Mouse (Mus musculus) thymus, adult 2 months (tissue): Measurements from ENCODE around the gene Hspb9. TPM values are rescaled to one million over a fixed set of nuclear protein-coding genes. Genes with fewer than 3 reads are reported as not detected.

Experiments
- DNase-seq: peaks from one replicate; pipeline ENCODE4 v3.0.0; 2021
- H3K27ac ChIP-seq: fragments of 200-500 bp; 2 replicates; pipeline ENCODE4 v1.5.1; 2012; ENCODE audit warnings: low read length, control low read depth; ENCODE audit not compliant: control insufficient read depth, insufficient read depth
- H3K27me3 ChIP-seq: fragments of 200-500 bp; 2 replicates; pipeline ENCODE4 v1.6.1; 2012; ENCODE audit warnings: mild to moderate bottlenecking, low read length, moderate library complexity, mixed read lengths; ENCODE audit not compliant: control insufficient read depth, insufficient read depth
- H3K36me3 ChIP-seq: fragments of 200-500 bp; 2 replicates; pipeline ENCODE4 v1.6.1; 2012; ENCODE audit warnings: mild to moderate bottlenecking, low read length, moderate library complexity; ENCODE audit not compliant: control insufficient read depth, insufficient read depth
- H3K4me1 ChIP-seq: fragments of 200-500 bp; replicated peaks from 2 replicates; pipeline ENCODE4 v1.6.1; 2012; ENCODE audit warnings: low read length; ENCODE audit not compliant: control insufficient read depth, insufficient read depth
- H3K4me3 ChIP-seq: fragments of 200-500 bp; 2 replicates; pipeline ENCODE4 v1.5.1; 2012; ENCODE audit warnings: mild to moderate bottlenecking, low read length, control low read depth, moderate library complexity; ENCODE audit not compliant: control insufficient read depth, insufficient read depth
- CTCF ChIP-seq: fragments of 200-500 bp; IDR thresholded peaks from 2 replicates; pipeline ENCODE4 v1.5.1; 2012; ENCODE audit warnings: mild to moderate bottlenecking, control low read depth, low read length, moderate library complexity, borderline replicate concordance; ENCODE audit not compliant: control insufficient read depth, poor library complexity, insufficient read depth; ENCODE audit errors: extremely low read depth
- POLR2A ChIP-seq: fragments of 200-500 bp; IDR thresholded peaks from 2 replicates; pipeline ENCODE4 v1.6.1; 2012; ENCODE audit warnings: mild to moderate bottlenecking, low read length, control low read depth, moderate library complexity; ENCODE audit not compliant: control insufficient read depth, poor library complexity, insufficient read depth; ENCODE audit errors: extremely low read depth
- WGBS: fragments of 180-500 bp; shearing (Covaris S2); methylation state at CpG from one replicate; pipeline ENCODE4 v1.1.7; 2018; 5-methylcytosine and 5-hydroxymethylcytosine counted together
- polyA plus RNA-seq: library from polyadenylated mRNA; depleted of rRNA; stranded (reverse); fragments of >200 nt; gene quantifications from 2 replicates; pipeline ENCODE4 v1.2.3, GENCODE M21; 2012; rRNA removed

The Hspb9 gene
- polyA plus RNA-seq, 1 experiment, result 0.24 TPM

DNA sequence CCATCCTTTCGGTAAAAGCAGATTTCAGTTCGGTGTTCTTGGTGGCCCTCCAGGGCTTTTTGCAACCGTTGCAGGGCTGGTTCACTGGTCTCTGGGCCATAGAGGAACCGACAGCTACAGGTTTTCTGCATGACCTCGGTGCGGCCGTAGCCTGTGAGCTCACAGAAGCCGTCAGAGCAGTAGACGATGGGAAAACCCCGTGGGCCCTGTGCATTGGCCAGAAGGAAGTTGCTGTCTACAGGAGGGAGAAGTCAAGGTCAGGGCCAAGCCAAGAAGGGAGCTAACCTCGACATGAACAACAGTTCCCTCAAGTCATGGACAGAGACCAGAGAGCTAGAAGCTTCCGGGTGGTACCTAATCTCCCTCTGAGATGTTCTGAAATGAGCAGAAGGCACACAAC, 43.9 kb downstream of the Hspb9 start:
- H3K27ac ChIP-seq, result no peak overlapping the region
- H3K36me3 ChIP-seq, result no peaks in the 10 kb centered on the region
- DNase-seq, result no peak
- H3K4me1 ChIP-seq, result peaks cover 29% of the 10 kb centered on the region
- TF ChIP-seq CTCF (no peak), POLR2A (no peak)
- 48% methylated on average over 12 of the region's 12 CpGs for WGBS
- H3K27me3 ChIP-seq, result no peaks in the 10 kb centered on the region
- no peak overlapping the region for H3K4me3 ChIP-seq

DNA sequence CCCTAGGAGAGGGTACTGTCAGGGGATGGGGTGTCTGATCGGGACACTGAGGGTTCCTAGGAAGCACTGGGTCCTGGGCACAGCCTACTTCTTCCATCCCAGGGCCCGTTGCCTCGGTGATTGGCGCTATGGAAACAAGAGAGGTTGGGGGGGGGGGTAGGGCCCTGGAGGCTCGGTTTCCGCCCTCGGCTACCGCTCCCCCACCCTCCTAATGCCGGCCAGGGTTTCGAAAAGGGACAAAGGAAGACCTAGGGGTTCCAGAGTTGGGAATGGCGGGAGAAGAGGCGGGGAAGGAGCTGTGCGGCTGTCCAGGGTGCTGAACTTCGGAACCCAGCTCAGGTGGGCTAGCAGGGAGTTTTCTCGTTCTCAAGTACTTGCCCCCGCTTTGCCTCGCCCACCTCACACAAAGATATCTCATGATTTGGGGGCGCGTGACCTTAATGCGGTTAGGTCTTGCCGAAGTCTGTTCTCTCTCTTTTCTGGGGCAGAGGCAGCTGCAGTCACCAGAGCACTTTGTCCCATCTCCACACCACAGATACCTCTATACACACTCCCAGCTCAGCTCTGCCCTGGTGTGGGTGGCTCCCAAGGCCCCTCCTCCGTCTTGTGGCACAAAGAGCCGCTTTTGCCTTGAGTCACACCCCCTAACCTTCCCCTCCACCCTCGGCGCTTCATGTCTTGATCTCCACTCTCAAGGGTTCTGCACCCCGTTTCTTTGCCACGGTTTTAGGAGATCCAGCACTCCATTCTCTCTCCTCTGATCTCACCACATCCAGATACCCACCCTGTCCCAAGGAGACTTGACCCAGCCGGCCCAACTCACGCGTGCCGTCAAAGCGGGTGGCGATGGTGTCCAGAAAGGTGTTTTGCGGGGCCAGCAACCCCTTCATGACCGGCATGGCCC, 45.3 kb downstream of the Hspb9 start:
- 5% methylated on average over 35 of the region's 35 CpGs for WGBS
- peak; percentile 57 for DNase-seq
- H3K4me3 ChIP-seq, result peak overlapping the region; percentile 40

DNA sequence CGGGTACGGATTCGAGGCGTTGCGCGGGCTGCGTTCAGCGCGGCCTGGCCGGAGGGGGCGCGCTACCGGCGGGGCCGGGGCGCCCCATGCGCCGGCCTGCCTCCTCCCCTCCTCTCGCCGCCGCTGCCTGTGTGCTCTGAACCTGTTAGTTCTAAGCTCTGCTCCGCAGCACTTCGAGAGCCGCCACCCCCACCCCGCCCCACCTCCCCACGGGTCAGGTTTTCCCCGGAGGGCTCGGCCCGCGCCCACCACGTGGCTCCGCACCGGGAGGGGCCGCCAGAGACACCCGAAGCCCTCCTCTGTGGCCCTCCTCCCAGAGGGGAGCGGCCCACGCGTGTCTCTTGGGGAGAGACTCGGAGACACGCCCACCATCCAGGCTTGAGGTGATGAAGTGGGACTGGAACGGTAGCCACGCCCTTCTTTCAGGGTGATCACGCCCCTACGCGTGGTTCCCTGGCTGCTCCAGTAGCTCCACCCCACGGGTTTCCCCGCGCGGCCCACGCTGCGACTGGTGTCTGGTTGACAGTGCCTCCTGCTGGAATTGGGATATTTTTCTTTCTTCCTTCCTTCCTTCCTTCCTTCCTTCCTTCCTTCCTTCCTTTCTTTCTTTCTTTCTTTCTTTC, 46.1 kb downstream of the Hspb9 start, which contains the start of gene Kcnh4:
TSS of gene Kcnh4 (minus strand) at position 332 of the 623 bp plus-strand sequence.
- Histone ChIP-seq H3K27ac (no peak within 1 kb of the TSS), H3K4me1 (peaks cover 19% of the 10 kb centered on the region), H3K36me3 (no peaks in the 10 kb centered on the region), H3K27me3 (no peaks in the 10 kb centered on the region), H3K4me3 (peak within 1 kb of the TSS; percentile 40)
- peak; percentile 74 for DNase-seq
- TF ChIP-seq CTCF, result no peak; the same call in 1 of the 2 replicates
- TF ChIP-seq POLR2A, result no peak
- WGBS, result under 1% methylated on average over 50 of the region's 51 CpGs

More for the DNA sequence above, 45.3 kb downstream of the Hspb9 start:
- H3K36me3 ChIP-seq, result no peaks in the 10 kb centered on the region
- H3K27me3 ChIP-seq, result no peaks in the 10 kb centered on the region
- H3K27ac ChIP-seq, result no peak overlapping the region
- H3K4me1 ChIP-seq, result peaks cover 25% of the 10 kb centered on the region
- TF ChIP-seq CTCF (peak; percentile 43; the same call in 1 of the 2 replicates), POLR2A (no peak)

DNA sequence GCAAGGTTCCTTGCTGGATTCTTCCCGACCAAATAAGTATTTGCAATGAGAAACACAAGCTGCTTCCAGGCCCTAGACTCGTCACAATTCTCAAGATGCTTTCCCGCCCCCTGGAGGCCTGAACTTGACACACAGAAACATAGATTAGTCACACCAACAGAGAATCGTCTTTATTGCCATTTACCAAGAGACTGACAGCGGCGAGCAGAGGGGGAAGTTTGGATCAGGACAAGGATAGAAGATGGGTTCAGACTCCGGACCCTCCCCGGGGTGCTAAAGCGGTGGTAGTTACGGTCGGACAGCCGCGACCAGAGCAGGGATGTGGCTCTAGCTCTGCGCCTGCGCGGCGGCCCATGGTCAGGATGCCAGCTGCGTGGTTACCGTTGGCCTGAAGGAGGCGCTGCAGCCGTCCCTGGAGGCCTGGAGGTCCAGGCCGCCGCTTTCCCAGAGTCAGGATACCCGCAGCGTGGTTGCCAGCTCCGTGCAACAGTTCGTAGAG, 47.9 kb downstream of the Hspb9 start:
- H3K27ac ChIP-seq, result no peak overlapping the region
- H3K4me3 ChIP-seq, result peak overlapping the region; percentile 48
- peaks cover 19% of the 10 kb centered on the region for H3K4me1 ChIP-seq
- TF ChIP-seq CTCF (peak; percentile 95), POLR2A (no peak)
- no peaks in the 10 kb centered on the region for H3K36me3 ChIP-seq
- WGBS, result 1% methylated on average over 27 of the region's 27 CpGs
- peak; percentile 75 for DNase-seq
- no peaks in the 10 kb centered on the region for H3K27me3 ChIP-seq

DNA sequence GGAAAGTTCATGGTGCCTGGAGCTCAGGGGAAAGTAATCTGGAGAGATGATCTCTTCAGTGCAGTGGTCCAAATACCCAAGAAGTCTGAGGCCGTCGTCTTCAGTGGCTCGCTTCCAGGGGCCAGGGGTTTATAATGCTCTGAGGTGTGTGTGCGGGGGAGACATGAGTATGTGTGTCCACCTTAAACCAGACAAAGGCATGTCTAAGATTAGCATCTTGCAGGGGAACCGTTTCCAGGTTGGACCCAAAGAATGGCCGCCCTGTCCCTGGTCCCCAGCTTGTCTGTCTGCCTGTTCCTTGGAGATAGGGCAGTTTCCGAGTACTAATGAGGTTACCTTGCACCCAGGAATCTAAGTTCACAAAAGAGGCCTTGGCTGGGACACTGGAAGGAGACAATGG, 49.2 kb downstream of the Hspb9 start, which contains the start of gene Hcrt:
TSS of gene Hcrt (minus strand) at position 101 of the 400 bp plus-strand sequence.
- H3K27ac ChIP-seq, result no peak within 1 kb of the TSS
- no peaks in the 10 kb centered on the region for H3K36me3 ChIP-seq
- H3K4me3 ChIP-seq, result peak within 1 kb of the TSS; percentile 48
- WGBS, result 95% methylated on average over 7 of the region's 7 CpGs
- DNase-seq, result no peak
- TF ChIP-seq CTCF, result no peak
- no peak for TF ChIP-seq POLR2A
- no peaks in the 10 kb centered on the region for H3K27me3 ChIP-seq
- H3K4me1 ChIP-seq, result peaks cover 19% of the 10 kb centered on the region

Other genes with a start within 250 kb of the Hspb9 start
- 8.0 and 10.4 TPM in 2 replicates for gene Klhl11, start 241.1 kb upstream of the Hspb9 start, polyA plus RNA-seq
- gene Acly, start 185.8 kb upstream of the Hspb9 start, polyA plus RNA-seq, result 150 and 214 TPM in 2 replicates
- 0.58 and 1.1 TPM in 2 replicates for gene Ttc25, start 168.2 kb upstream of the Hspb9 start, polyA plus RNA-seq
- 138 and 153 TPM in 2 replicates for gene Cnp, start 138.9 kb upstream of the Hspb9 start, polyA plus RNA-seq
- gene Nkiras2, start 94.6 kb upstream of the Hspb9 start, polyA plus RNA-seq, result 64.6 and 68.4 TPM in 2 replicates
- 99.8 and 110 TPM in 2 replicates for gene Dnajc7, start 93.7 kb upstream of the Hspb9 start, polyA plus RNA-seq
- 0.32 and 0.55 TPM in 2 replicates for gene Zfp385c, start 21.4 kb upstream of the Hspb9 start, polyA plus RNA-seq
- gene Dhx58, start 9.6 kb upstream of the Hspb9 start, polyA plus RNA-seq, result 24.2 and 27.3 TPM in 2 replicates
- gene Kat2a, start 1.4 kb upstream of the Hspb9 start, polyA plus RNA-seq, result 56.4 and 58.1 TPM in 2 replicates
- gene Rab5c, start 24.4 kb downstream of the Hspb9 start, polyA plus RNA-seq, result 290 and 304 TPM in 2 replicates
- 1.1 and 1.2 TPM in 2 replicates for gene Kcnh4, start 46.1 kb downstream of the Hspb9 start, polyA plus RNA-seq
- 0.57 TPM in 1 of 2 replicates, not detected in the other for gene Hcrt, start 49.1 kb downstream of the Hspb9 start, polyA plus RNA-seq
- 6.8 and 7.9 TPM in 2 replicates for gene Ghdc, start 57.1 kb downstream of the Hspb9 start, polyA plus RNA-seq
- 178 and 204 TPM in 2 replicates for gene Stat5b, start 136.9 kb downstream of the Hspb9 start, polyA plus RNA-seq
- 136 and 161 TPM in 2 replicates for gene Stat5a, start 145.5 kb downstream of the Hspb9 start, polyA plus RNA-seq
- 140 and 147 TPM in 2 replicates for gene Stat3, start 225.7 kb downstream of the Hspb9 start, polyA plus RNA-seq